Mouse (Mus musculus): ENCODE measurements around the gene Tmprss11a. TPM values are rescaled to one million over a fixed set of nuclear protein-coding genes. Genes with fewer than 3 reads are reported as not detected.

Tmprss11a gene
- polyA plus RNA-seq (2012; ENCODE audit: insufficient read depth, insufficient read length, missing spikeins) = 0.27 and 0.55 TPM in 2 replicates

DNA sequence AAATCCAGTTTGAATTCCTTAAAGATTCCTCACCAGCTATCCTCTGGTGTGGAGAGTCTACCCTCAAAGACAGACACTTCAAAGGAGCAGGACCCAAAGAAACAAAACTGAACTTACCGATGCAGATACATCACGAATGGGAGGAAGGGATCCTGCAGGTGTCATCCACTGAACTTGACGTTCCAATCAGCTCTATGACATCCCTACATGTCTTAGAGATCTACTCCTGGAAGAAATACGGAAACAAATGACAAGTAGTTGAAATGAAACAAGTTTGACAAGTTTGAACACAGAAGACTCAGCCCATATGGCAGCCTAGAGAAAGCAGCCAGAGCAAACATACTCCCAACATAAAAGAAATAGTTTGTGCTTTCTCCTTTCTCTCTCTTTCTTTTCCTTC is at the start of gene Tmprss11a:
Tmprss11a (minus strand) TSS at position 101 of the 400 bp plus-strand sequence.
- TF ChIP-seq CTCF (IDR thresholded peaks at IDR 0.05; ENCODE audit: low read depth, low read length) (no peak), POLR2A (IDR thresholded peaks at IDR 0.05; ENCODE audit: borderline replicate concordance, low read depth, low read length) (no peak)
- no peaks in the 10 kb centered on the region for H3K4me1 ChIP-seq (ENCODE audit: control insufficient read depth, insufficient read depth, low read length)

DNA sequence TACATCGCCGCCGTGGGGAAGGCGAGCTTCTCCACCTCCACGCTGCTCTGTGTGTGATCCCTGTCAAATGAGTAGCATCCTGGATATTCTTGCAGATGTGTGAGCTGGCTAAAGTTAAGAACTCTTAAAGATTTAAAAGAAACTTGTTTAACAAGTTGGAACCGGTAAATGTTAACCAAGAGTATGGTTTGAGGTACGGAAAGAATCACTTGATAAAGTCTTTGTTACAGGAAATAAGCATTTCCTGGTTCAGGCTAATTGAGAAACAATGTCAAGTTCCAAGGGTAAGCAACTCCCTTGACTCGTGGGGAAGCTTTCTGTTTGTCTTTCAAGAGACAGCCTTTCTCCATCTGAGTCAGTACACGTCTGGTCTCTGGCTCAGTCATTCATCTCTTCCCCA is 49.7 kb upstream of the Tmprss11a start, which contains the start of gene Tmprss11g:
Tmprss11g (minus strand) TSS at position 101 of the 400 bp plus-strand sequence.
- Histone ChIP-seq H3K27ac (ENCODE audit: insufficient read depth, low read depth, low read length) (no peak within 1 kb of the TSS), H3K4me1 (ENCODE audit: control insufficient read depth, insufficient read depth, low read length) (no peaks in the 10 kb centered on the region), H3K4me3 (ENCODE audit: insufficient read depth, low read length) (no peak within 1 kb of the TSS)
- no peak for TF ChIP-seq CTCF (IDR thresholded peaks at IDR 0.05; ENCODE audit: low read depth, low read length)
- no peak for TF ChIP-seq POLR2A (IDR thresholded peaks at IDR 0.05; ENCODE audit: borderline replicate concordance, low read depth, low read length)

More for the DNA sequence above, at the start of gene Tmprss11a:
- no peak within 1 kb of the TSS for H3K4me3 ChIP-seq (ENCODE audit: insufficient read depth, low read length)
- H3K27ac ChIP-seq (ENCODE audit: insufficient read depth, low read depth, low read length) = no peak within 1 kb of the TSS

DNA sequence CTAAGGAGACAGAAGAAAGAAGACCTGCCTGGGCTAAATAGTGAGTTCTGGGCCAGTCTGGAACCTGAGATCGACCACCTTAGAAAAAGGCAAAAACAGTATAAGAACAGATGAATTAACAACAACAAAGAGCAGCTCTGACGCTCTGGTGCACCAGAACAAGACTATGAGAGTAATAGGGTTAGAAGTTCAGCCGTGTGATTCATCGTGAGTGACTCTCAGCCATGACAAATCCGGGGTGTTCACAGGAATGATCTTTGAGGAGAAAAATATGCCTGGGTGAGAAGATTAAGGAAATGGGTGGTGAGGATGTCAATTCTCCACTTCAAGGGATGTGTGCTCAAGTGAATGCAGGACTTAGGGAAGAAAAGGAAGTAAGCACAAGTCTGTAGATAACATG is 42.7 kb upstream of the Tmprss11a start:
- H3K27ac ChIP-seq (ENCODE audit: insufficient read depth, low read depth, low read length) = no peak overlapping the region
- no peak for TF ChIP-seq POLR2A (IDR thresholded peaks at IDR 0.05; ENCODE audit: borderline replicate concordance, low read depth, low read length)
- TF ChIP-seq CTCF (IDR thresholded peaks at IDR 0.05; ENCODE audit: low read depth, low read length) = no peak
- no peak overlapping the region for H3K4me3 ChIP-seq (ENCODE audit: insufficient read depth, low read length)
- no peaks in the 10 kb centered on the region for H3K4me1 ChIP-seq (ENCODE audit: control insufficient read depth, insufficient read depth, low read length)

DNA sequence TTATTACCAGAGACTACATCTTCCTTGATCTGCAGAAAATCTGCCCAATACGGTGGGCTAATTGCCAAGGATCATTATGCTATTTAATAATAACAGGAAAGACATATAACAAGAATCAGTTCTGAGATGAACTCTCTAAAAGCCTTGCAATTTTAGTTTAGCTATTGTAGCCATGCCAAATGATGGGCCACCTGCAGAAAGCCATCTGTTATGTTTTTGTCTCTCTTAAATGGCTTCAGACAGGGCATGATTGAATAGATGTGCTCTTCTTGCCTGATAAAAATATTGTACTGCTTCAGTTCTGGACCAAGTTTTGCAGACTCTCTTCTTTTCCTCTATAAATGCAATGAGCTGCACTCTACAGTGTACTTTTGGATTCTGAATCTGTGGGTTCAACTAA is 24.7 kb upstream of the Tmprss11a start:
- Histone ChIP-seq H3K4me1 (ENCODE audit: control insufficient read depth, insufficient read depth, low read length) (no peaks in the 10 kb centered on the region), H3K4me3 (ENCODE audit: insufficient read depth, low read length) (no peak overlapping the region), H3K27ac (ENCODE audit: insufficient read depth, low read depth, low read length) (no peak overlapping the region)
- TF ChIP-seq CTCF (IDR thresholded peaks at IDR 0.05; ENCODE audit: low read depth, low read length) (no peak), POLR2A (IDR thresholded peaks at IDR 0.05; ENCODE audit: borderline replicate concordance, low read depth, low read length) (no peak)

DNA sequence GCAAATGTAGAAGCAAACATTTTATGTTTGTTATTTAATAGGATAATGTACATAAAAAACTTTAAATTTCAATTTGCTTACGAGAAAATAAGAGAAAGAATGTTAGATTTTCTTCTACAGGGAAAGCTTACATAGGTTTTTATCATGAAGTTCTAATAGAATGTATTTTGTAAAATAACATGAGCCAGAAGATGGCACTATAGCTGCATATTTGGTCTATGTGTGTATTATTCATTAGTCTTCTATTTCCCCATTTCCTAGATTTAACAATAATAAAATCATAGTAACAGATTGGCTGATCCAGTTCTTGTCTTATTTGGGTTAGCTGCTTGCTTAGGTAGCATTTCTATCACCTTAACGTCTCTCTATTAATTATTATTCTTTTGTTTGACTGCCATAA is 13.8 kb upstream of the Tmprss11a start:
- Histone ChIP-seq H3K4me3 (ENCODE audit: insufficient read depth, low read length) (no peak overlapping the region), H3K27ac (ENCODE audit: insufficient read depth, low read depth, low read length) (no peak overlapping the region), H3K4me1 (ENCODE audit: control insufficient read depth, insufficient read depth, low read length) (no peaks in the 10 kb centered on the region)
- no peak for TF ChIP-seq POLR2A (IDR thresholded peaks at IDR 0.05; ENCODE audit: borderline replicate concordance, low read depth, low read length)
- TF ChIP-seq CTCF (IDR thresholded peaks at IDR 0.05; ENCODE audit: low read depth, low read length) = no peak

DNA sequence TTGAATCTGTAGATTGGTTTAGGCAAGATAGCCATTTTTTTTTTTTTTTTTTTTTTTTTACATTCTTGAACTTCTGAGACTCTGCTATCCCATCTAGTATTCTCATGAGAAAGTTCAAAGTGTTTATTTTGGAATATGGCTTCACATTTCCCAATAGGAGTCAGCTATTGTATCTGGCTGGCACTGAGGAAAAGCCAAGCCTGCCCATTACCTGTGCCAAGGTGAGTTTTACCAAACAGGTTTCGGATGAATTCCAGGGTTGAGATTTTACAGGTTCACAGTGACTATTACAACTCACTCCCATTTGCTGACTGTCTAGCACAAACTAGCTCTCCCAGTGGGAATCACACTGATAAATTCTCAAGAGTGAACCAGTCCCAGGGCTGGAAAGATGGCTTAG is 13.2 kb upstream of the Tmprss11a start:
- TF ChIP-seq CTCF (IDR thresholded peaks at IDR 0.05; ENCODE audit: low read depth, low read length) (no peak), POLR2A (IDR thresholded peaks at IDR 0.05; ENCODE audit: borderline replicate concordance, low read depth, low read length) (no peak)
- Histone ChIP-seq H3K4me1 (ENCODE audit: control insufficient read depth, insufficient read depth, low read length) (no peaks in the 10 kb centered on the region), H3K27ac (ENCODE audit: insufficient read depth, low read depth, low read length) (no peak overlapping the region), H3K4me3 (ENCODE audit: insufficient read depth, low read length) (no peak overlapping the region)

DNA sequence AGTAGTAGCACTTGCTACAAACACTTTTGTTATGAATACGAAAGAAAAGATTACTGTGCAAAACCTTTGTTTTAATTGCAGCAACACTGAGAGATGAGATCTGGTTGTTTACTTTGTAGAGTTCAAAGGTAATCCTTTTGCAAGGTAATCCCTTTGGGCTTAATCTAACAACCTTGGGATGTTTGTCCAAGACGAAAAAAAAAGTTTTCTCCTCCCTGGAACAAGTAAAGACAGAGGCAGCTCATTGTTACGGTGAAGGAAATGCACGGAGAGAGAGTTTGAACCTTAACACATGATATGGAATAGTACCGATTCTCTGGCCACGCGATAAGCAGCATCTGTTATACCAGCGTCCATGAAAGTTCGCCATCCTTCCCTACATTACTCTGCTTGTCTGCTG is 5.1 kb upstream of the Tmprss11a start:
- TF ChIP-seq POLR2A (IDR thresholded peaks at IDR 0.05; ENCODE audit: borderline replicate concordance, low read depth, low read length) (no peak), CTCF (IDR thresholded peaks at IDR 0.05; ENCODE audit: low read depth, low read length) (no peak)
- Histone ChIP-seq H3K4me3 (ENCODE audit: insufficient read depth, low read length) (no peak overlapping the region), H3K27ac (ENCODE audit: insufficient read depth, low read depth, low read length) (no peak overlapping the region), H3K4me1 (ENCODE audit: control insufficient read depth, insufficient read depth, low read length) (no peaks in the 10 kb centered on the region)

DNA sequence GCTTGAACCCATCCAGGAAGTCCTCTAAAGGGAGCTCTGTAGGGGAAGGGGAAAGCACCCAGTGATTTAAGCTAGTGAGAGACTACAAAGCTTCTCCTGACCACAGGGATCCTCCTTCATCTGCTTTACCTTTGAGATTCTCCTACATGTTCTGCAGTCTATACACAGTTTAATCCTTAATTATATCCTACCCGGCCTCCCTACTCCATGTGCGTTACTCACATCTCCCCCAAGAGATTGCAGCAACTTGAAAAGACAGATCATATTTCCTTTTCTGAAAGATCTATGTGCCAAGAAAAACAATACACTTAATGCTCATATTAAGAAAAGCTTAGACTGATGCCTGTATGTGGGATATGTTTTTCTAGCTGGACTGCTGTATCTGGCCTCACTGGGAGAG is 29.5 kb downstream of the Tmprss11a start:
- no peak for TF ChIP-seq POLR2A (IDR thresholded peaks at IDR 0.05; ENCODE audit: borderline replicate concordance, low read depth, low read length)
- TF ChIP-seq CTCF (IDR thresholded peaks at IDR 0.05; ENCODE audit: low read depth, low read length) = no peak
- Histone ChIP-seq H3K27ac (ENCODE audit: insufficient read depth, low read depth, low read length) (no peak overlapping the region), H3K4me3 (ENCODE audit: insufficient read depth, low read length) (no peak overlapping the region), H3K4me1 (ENCODE audit: control insufficient read depth, insufficient read depth, low read length) (no peaks in the 10 kb centered on the region)

DNA sequence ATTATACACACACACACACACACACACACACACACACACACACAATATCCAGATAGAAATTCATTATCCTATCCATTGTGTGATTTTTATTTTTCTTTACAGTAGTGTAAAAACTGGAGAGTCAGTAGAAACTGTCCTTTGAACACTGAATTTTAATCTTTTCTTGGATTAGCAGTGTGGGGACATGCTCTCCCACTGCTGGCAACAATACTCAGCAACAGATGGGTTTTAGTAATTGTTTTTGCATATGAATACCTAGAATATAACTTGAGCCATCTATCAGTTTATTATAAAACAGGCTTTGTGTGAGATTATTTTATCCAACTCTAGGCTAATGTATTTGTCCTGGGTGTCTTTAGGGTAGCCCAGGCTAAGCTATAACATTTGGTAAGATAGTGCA is 30.2 kb downstream of the Tmprss11a start:
- H3K4me3 ChIP-seq (ENCODE audit: insufficient read depth, low read length) = no peak overlapping the region
- H3K4me1 ChIP-seq (ENCODE audit: control insufficient read depth, insufficient read depth, low read length) = no peaks in the 10 kb centered on the region

DNA sequence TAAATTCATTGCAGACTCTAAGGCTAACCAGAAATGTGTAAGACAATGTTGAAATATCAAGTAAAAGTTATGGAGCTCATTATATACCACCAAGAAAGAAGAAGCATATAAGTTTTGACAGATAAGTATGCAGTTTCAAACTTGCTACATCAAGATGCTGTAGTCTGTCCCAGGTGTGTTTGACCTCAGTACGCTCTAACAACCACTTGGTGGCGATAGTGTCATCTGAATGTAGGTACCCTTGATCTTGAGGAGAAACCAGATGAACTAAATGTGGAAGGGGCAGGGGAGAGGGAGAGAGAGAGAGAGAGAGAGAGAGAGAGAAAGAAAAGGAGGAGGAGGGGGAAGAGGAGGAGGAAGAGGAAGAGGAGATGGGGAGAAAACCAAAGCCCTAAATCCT is 36.1 kb downstream of the Tmprss11a start:
- H3K4me3 ChIP-seq (ENCODE audit: insufficient read depth, low read length) = no peak overlapping the region
- TF ChIP-seq CTCF (IDR thresholded peaks at IDR 0.05; ENCODE audit: low read depth, low read length) = no peak
- no peak for TF ChIP-seq POLR2A (IDR thresholded peaks at IDR 0.05; ENCODE audit: borderline replicate concordance, low read depth, low read length)
- H3K27ac ChIP-seq (ENCODE audit: insufficient read depth, low read depth, low read length) = no peak overlapping the region
- H3K4me1 ChIP-seq (ENCODE audit: control insufficient read depth, insufficient read depth, low read length) = no peaks in the 10 kb centered on the region

More for the DNA sequence above, 30.2 kb downstream of the Tmprss11a start:
- TF ChIP-seq POLR2A (IDR thresholded peaks at IDR 0.05; ENCODE audit: borderline replicate concordance, low read depth, low read length) = no peak
- no peak for TF ChIP-seq CTCF (IDR thresholded peaks at IDR 0.05; ENCODE audit: low read depth, low read length)
- no peak overlapping the region for H3K27ac ChIP-seq (ENCODE audit: insufficient read depth, low read depth, low read length)

DNA sequence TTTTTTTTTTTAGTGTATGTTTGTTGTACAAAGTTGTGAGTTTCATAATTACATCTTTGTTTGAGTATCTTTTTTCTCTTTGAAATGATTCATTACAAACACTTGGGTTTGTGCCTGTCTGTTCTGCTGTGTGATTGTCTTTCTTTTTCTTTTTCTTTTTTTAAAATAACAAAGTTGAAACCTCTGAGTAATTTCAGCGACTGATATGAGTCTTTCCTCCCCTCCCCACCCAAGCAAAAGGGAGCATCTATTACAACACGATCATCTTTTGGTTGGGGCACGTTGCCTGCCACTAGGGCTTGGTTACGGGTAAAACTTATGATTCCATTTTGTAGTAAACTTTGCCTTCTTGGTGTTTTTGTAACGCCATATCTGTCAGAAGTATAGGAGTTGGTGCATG is 37.7 kb downstream of the Tmprss11a start:
- TF ChIP-seq POLR2A (IDR thresholded peaks at IDR 0.05; ENCODE audit: borderline replicate concordance, low read depth, low read length) = no peak
- TF ChIP-seq CTCF (IDR thresholded peaks at IDR 0.05; ENCODE audit: low read depth, low read length) = no peak
- Histone ChIP-seq H3K27ac (ENCODE audit: insufficient read depth, low read depth, low read length) (no peak overlapping the region), H3K4me1 (ENCODE audit: control insufficient read depth, insufficient read depth, low read length) (no peaks in the 10 kb centered on the region), H3K4me3 (ENCODE audit: insufficient read depth, low read length) (no peak overlapping the region)
